Mouse (Mus musculus) adipocyte (in vitro differentiated cells): ENCODE measurements around the gene Dnah5.

Experiments
- DNase-seq: peaks from one replicate; pipeline ENCODE4 v3.0.0-alpha.2; 2016; ENCODE audit warnings: low spot score

Gene Dnah5

GRCm38 (mm10) chr15:28466591-28467247 is 263.2 kb downstream of the Dnah5 start:
- DNase-seq: no peak

- no peak for DNase-seq
These were observed 270.3 kb downstream of the Dnah5 start for GRCm38 (mm10) chr15:28473749-28474390.

GRCm38 (mm10) chr15:28502820-28503219 is 299.3 kb downstream of the Dnah5 start:
- no peak for DNase-seq

- no peak for DNase-seq
These were observed 311.6 kb downstream of the Dnah5 start for GRCm38 (mm10) chr15:28515176-28515575.
